Comparison of ENCODE assay signal across 8 mouse cellular contexts in the genomic region with DNA sequence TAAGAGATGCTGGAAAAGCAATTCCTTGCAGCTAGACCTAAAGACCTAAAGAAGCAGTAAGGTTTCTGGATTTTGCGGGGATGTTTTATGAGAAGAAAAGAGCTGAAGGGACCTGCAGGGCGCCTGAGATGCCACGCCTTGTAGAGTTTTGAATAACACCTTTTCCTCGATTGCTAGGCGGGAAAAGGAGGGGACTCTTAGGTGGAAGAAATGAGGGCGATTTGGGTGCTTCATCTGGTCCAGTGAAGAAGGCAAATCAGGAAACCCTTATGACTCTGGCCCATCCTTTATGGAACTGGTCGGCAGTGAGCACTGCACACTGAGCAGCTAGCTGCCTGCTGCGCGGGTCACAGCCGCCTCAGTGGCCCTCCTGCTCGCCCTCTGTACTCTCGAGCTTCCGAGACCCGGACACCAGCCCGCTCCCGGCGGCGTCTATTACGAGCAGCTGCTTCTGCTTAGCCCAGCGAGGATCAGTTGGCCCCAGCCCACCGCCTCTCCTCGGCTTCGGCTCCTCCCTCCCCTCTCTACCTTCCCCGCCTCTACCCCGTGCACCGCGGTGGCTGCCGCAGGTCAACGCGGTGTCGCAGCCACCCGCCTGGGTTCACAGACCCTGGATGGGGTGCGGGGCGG.
DNase-seq lines count a peak whose midpoint lies in the region; ATAC-seq lines count a peak whose summit lies in the region.

No protein-coding gene starts in this region.

- peak overlapping the region; percentile 51 for H3K9ac ChIP-seq in forebrain, embryonic 14.5 days (ENCODE audit: low read length)
- peak overlapping the region; percentile 39 for H3K9ac ChIP-seq in intestine, embryonic 16.5 days (ENCODE audit: low read depth, low read length)

- H3K27me3 ChIP-seq in forebrain, embryonic 14.5 days (replicated peaks; ENCODE audit: control insufficient read depth, insufficient read depth, low read length), result peaks cover 34% of the 10 kb centered on the region
- peaks cover 33% of the 10 kb centered on the region for H3K27me3 ChIP-seq in intestine, embryonic 16.5 days (replicated peaks; ENCODE audit: control insufficient read depth, insufficient read depth, low read length)

- H3K4me1 ChIP-seq in forebrain, embryonic 14.5 days (ENCODE audit: control insufficient read depth, insufficient read depth, low read length), result no peaks in the 10 kb centered on the region; the same call in 1 of the 2 replicates
- 0 out of 2 replicates have a peak, but pooled peaks cover 3% of the 10 kb centered on the region for H3K4me1 ChIP-seq in intestine, embryonic 16.5 days (ENCODE audit: control insufficient read depth, insufficient read depth, low read length)

- H3K27ac ChIP-seq in forebrain, embryonic 14.5 days (ENCODE audit: low read depth, low read length), result no peak overlapping the region
- H3K27ac ChIP-seq in intestine, embryonic 16.5 days (ENCODE audit: low read length), result no peak overlapping the region

- WGBS in forebrain, embryonic 14.5 days, result 1% methylated on average over 27 of the region's 34 CpGs
- 1% methylated on average over 32 of the region's 34 CpGs for WGBS in intestine, embryonic 16.5 days

- peak overlapping the region; percentile 70 for H3K4me2 ChIP-seq in forebrain, embryonic 14.5 days (ENCODE audit: low read length)
- peak overlapping the region; percentile 73 for H3K4me2 ChIP-seq in intestine, embryonic 16.5 days (ENCODE audit: low read depth, low read length)

- peak overlapping the region; percentile 33 for H3K4me3 ChIP-seq in forebrain, embryonic 14.5 days (ENCODE audit: low read depth, low read length)
- peak overlapping the region; percentile 50 for H3K4me3 ChIP-seq in intestine, embryonic 16.5 days (ENCODE audit: low read length)

- H3K9me3 ChIP-seq in forebrain, embryonic 14.5 days (replicated peaks; ENCODE audit: control insufficient read depth, low read length), result no peaks in the 10 kb centered on the region
- no peaks in the 10 kb centered on the region for H3K9me3 ChIP-seq in intestine, embryonic 16.5 days (ENCODE audit: control insufficient read depth, low read length)

- peak; percentile 92 for ATAC-seq in forebrain, embryonic 14.5 days
- peak; percentile 90 for ATAC-seq in intestine, embryonic 16.5 days
- peak; percentile 27; the same call in 1 of the 2 replicates for ATAC-seq in megakaryocyte, adult 5-6 weeks (ENCODE audit: poor library complexity, severe bottlenecking)

- H3K36me3 ChIP-seq in forebrain, embryonic 14.5 days (ENCODE audit: control insufficient read depth, insufficient read depth, low read length), result no peaks in the 10 kb centered on the region
- no peaks in the 10 kb centered on the region for H3K36me3 ChIP-seq in intestine, embryonic 16.5 days (ENCODE audit: control insufficient read depth, insufficient read depth, low read length)

- peak; percentile 2 for DNase-seq in kidney, adult 9 months
- DNase-seq in kidney, adult 18-20 months, result no peak
- DNase-seq in adrenal gland, postnatal 10 days, result peak; percentile 44
- DNase-seq in forebrain, embryonic 14.5 days (ENCODE audit: low spot score), result peak; percentile 69
- DNase-seq in testis, postnatal 10 days (ENCODE audit: low spot score), result peak; percentile 47
- DNase-seq in urinary bladder, postnatal 10 days (ENCODE audit: low spot score), result no peak

Comparison
In these comparisons a context has a peak if more than half of its experiments do, and no peak if none do; other contexts are left out.
1. DNase-seq: peak in kidney, adult 9 months (single experiment), adrenal gland, postnatal 10 days (single experiment), forebrain, embryonic 14.5 days (single experiment) and testis, postnatal 10 days (single experiment); none in kidney, adult 18-20 months (single experiment) and urinary bladder, postnatal 10 days (single experiment).
2. ATAC-seq: peak in every context shown above with its lines; median percentile 92 in forebrain, embryonic 14.5 days; 90 in intestine, embryonic 16.5 days; 27 in megakaryocyte, adult 5-6 weeks.